Mouse (Mus musculus) forebrain, embryonic 14.5 days (tissue): ENCODE data around the gene Mrps15. TPM values are rescaled to one million over a fixed set of nuclear protein-coding genes. Genes with fewer than 3 reads are reported as not detected.

Experiments used
- ATAC-seq: fragments of 200-750 bp; cut with Nextera tagmentation; 2 replicates; pipeline ENCODE4 v1.8.0; 2017; ENCODE audit warnings: mild to moderate bottlenecking, moderate library complexity
- DNase-seq: peaks from one replicate; pipeline ENCODE4 v3.0.0-alpha.2; 2015; ENCODE audit warnings: low spot score
- H3K27ac ChIP-seq: fragments of 300-500 bp; sonication (generic); 2 replicates; pipeline ENCODE4 v1.5.1; 2014; ENCODE audit warnings: low read depth, mild to moderate bottlenecking, control low read depth, low read length, moderate library complexity
- H3K27me3 ChIP-seq: fragments of 300-500 bp; sonication (generic); replicated peaks from 2 replicates; pipeline ENCODE4 v1.6.1; 2014; ENCODE audit warnings: low read length, control low read depth, mixed read lengths; ENCODE audit not compliant: control insufficient read depth, insufficient read depth
- H3K36me3 ChIP-seq: fragments of 300-500 bp; sonication (generic); 2 replicates; pipeline ENCODE4 v1.6.1; 2014; ENCODE audit warnings: low read length, control low read depth; ENCODE audit not compliant: control insufficient read depth, insufficient read depth
- H3K4me1 ChIP-seq: fragments of 300-500 bp; sonication (generic); 2 replicates; pipeline ENCODE4 v1.6.1; 2014; ENCODE audit warnings: antibody characterized with exemption, low read length, control low read depth; ENCODE audit not compliant: control insufficient read depth, insufficient read depth
- H3K4me2 ChIP-seq: fragments of 300-500 bp; sonication (generic); 2 replicates; pipeline ENCODE4 v1.6.1; 2014; ENCODE audit warnings: mild to moderate bottlenecking, control low read depth, low read length
- H3K4me3 ChIP-seq: fragments of 300-500 bp; sonication (generic); 2 replicates; pipeline ENCODE4 v1.5.1; 2014; ENCODE audit warnings: low read depth, low read length, control low read depth
- H3K9ac ChIP-seq: fragments of 300-500 bp; sonication (generic); 2 replicates; pipeline ENCODE4 v1.6.1; 2014; ENCODE audit warnings: mild to moderate bottlenecking, low read length, control low read depth, moderate library complexity
- H3K9me3 ChIP-seq: fragments of 300-500 bp; sonication (generic); replicated peaks from 2 replicates; pipeline ENCODE4 v1.6.1; 2016; ENCODE audit warnings: low read length, control low read depth, mixed read lengths; ENCODE audit not compliant: control insufficient read depth
- WGBS: fragments of 180-500 bp; shearing (Covaris S2); extraction: QIAGEN DNeasy Blood & Tissue Kit; methylation state at CpG from one replicate; pipeline ENCODE4 v1.1.7; 2014; 5-methylcytosine and 5-hydroxymethylcytosine counted together
- polyA plus RNA-seq: library from polyadenylated mRNA; unstranded; fragments of >200 nt; fragmentation: Nextera tagmentation; extraction: Ambion mirVana; gene quantifications from 2 replicates; pipeline ENCODE4 v1.2.1, GENCODE M21; 2014

The Mrps15 gene
- polyA plus RNA-seq, 1 experiment from 2014 or later, result 124 TPM

DNA sequence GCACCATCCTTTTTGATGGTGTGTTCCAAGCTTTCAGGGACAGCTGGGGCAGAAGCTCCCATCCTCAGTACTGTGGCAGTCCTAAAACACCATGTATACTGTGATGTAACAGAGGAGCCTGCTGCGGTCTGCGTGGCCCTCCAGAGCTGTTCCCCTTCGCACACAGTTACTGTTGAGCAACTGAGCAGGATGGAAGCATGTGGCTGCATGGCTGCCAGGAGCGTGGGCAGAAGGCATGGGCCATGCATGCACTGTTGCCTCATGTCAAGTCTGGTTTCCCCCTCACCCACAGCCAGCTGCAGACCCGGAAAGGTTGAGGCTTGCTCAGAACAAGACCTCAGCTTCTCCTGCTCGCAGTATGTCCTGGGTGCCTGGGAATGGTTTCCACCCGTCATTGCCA is 18.5 kb downstream of the Mrps15 start:
- Histone ChIP-seq H3K4me3 (no peak overlapping the region), H3K27ac (no peak overlapping the region), H3K4me2 (no peak overlapping the region), H3K9ac (no peak overlapping the region), H3K4me1 (no peaks in the 10 kb centered on the region), H3K27me3 (no peaks in the 10 kb centered on the region), H3K9me3 (no peaks in the 10 kb centered on the region), H3K36me3 (no peaks in the 10 kb centered on the region)
- DNase-seq (no peak), ATAC-seq (no peak)
- WGBS, result 81% methylated on average over 7 of the region's 7 CpGs

DNA sequence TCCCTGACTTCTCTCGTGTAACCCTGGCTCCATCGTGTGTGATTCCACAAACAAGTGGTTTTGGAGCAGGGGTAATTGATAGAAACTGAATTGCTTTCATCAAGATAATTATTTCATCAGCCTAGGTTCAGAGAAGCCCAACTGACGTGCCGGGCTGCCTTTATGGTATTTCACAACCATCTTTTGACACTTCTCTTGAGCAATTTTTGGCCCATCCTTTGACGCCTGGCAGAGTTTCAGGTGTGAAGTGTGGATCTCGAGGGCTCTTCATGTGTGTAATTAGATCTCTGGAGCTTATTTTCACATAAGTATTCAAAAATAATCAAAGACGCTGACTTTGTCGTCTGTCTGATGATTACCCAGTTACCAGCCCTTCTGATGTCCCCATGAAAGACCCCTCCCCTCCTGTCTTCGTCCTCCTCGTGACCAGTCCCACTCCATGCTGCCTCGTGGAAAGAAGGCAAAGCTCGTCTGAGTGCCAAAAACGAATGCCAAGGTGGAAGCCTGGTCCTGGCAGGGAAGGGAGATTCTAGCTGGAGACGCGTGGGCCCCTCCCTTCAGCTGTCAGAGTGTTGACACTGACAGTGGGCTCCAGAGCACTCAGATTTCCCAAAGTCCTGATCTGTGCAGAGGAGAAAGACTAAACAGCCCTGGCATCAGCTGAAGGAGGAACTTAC is 20.8 kb downstream of the Mrps15 start:
- no peaks in the 10 kb centered on the region for H3K4me1 ChIP-seq
- no peaks in the 10 kb centered on the region for H3K27me3 ChIP-seq
- H3K27ac ChIP-seq, result peak overlapping the region; percentile 48
- H3K9me3 ChIP-seq, result no peaks in the 10 kb centered on the region
- DNase-seq (peak; percentile 71), ATAC-seq (peak; percentile 62; the same call in 1 of the 2 replicates)
- H3K4me3 ChIP-seq, result no peak overlapping the region
- WGBS, result 59% methylated on average over 15 of the region's 15 CpGs
- H3K4me2 ChIP-seq, result 0 out of 2 replicates have a peak overlapping the region, but pooled peaks have one; percentile 9
- no peak overlapping the region for H3K9ac ChIP-seq
- no peaks in the 10 kb centered on the region for H3K36me3 ChIP-seq

- H3K4me2 ChIP-seq, result no peak overlapping the region
- WGBS, result 89% methylated on average over 6 of the region's 6 CpGs
- ATAC-seq, result no peak
- no peaks in the 10 kb centered on the region for H3K9me3 ChIP-seq
- no peak overlapping the region for H3K27ac ChIP-seq
- H3K9ac ChIP-seq, result no peak overlapping the region
- no peak overlapping the region for H3K4me3 ChIP-seq
- no peaks in the 10 kb centered on the region for H3K4me1 ChIP-seq
- no peak for DNase-seq
- no peaks in the 10 kb centered on the region for H3K36me3 ChIP-seq
- no peaks in the 10 kb centered on the region for H3K27me3 ChIP-seq
These were observed 22.1 kb downstream of the Mrps15 start for GRCm38 (mm10) chr4:126068842-126069241.

GRCm38 (mm10) chr4:126077833-126078232 is 31.1 kb downstream of the Mrps15 start:
- H3K4me3 ChIP-seq, result no peak overlapping the region
- H3K27me3 ChIP-seq, result no peaks in the 10 kb centered on the region
- 81% methylated on average over 6 of the region's 6 CpGs for WGBS
- no peak overlapping the region for H3K4me2 ChIP-seq
- ATAC-seq, result no peak
- H3K27ac ChIP-seq, result no peak overlapping the region
- H3K9ac ChIP-seq, result no peak overlapping the region
- no peaks in the 10 kb centered on the region for H3K9me3 ChIP-seq
- H3K36me3 ChIP-seq, result peaks cover 17% of the 10 kb centered on the region; the same call in 1 of the 2 replicates
- DNase-seq, result no peak
- no peaks in the 10 kb centered on the region for H3K4me1 ChIP-seq

DNA sequence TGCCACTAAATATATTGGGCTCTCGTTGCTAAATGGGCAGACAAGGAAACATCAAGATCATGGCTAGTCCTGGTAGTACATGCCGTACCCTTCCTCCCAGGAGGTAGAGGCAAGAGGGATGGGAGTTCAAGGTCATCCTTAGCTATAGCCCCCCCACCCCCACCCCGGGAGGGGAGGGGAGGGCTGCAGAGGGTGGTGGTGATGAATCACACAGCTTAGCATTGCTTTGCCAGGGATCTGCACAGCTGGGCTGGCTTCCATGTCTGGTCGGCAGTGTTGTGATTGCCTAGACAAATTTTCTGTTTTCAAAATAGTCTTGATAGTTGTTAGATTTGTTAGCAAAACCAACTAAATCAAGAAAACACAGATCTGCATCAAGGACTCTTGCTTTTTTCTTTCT is 32.5 kb downstream of the Mrps15 start:
- DNase-seq, result no peak
- WGBS, result 91% methylated on average over 4 of the region's 4 CpGs
- H3K4me1 ChIP-seq, result no peaks in the 10 kb centered on the region

GRCm38 (mm10) chr4:126081601-126082000 is 34.9 kb downstream of the Mrps15 start:
- H3K27ac ChIP-seq, result no peak overlapping the region
- no peak for ATAC-seq
- H3K9me3 ChIP-seq, result no peaks in the 10 kb centered on the region
- 97% methylated on average over 1 of the region's 1 CpGs for WGBS
- H3K4me3 ChIP-seq, result no peak overlapping the region
- no peaks in the 10 kb centered on the region for H3K27me3 ChIP-seq
- no peaks in the 10 kb centered on the region for H3K4me1 ChIP-seq
- H3K4me2 ChIP-seq, result no peak overlapping the region
- no peak overlapping the region for H3K9ac ChIP-seq
- DNase-seq, result no peak
- peaks cover 25% of the 10 kb centered on the region; the same call in 1 of the 2 replicates for H3K36me3 ChIP-seq

More for the DNA sequence above, 32.5 kb downstream of the Mrps15 start:
- no peak for ATAC-seq
- Histone ChIP-seq H3K9ac (no peak overlapping the region), H3K4me3 (no peak overlapping the region), H3K4me2 (no peak overlapping the region), H3K27ac (no peak overlapping the region), H3K36me3 (peaks cover 30% of the 10 kb centered on the region; the same call in 1 of the 2 replicates), H3K9me3 (no peaks in the 10 kb centered on the region), H3K27me3 (no peaks in the 10 kb centered on the region)

GRCm38 (mm10) chr4:126083021-126083420 is 36.3 kb downstream of the Mrps15 start:
- DNase-seq (no peak), ATAC-seq (no peak)
- H3K27ac ChIP-seq, result no peak overlapping the region
- no peak overlapping the region for H3K9ac ChIP-seq
- H3K27me3 ChIP-seq, result no peaks in the 10 kb centered on the region
- no peaks in the 10 kb centered on the region for H3K4me1 ChIP-seq
- peaks cover 27% of the 10 kb centered on the region; the same call in 1 of the 2 replicates for H3K36me3 ChIP-seq
- WGBS, result 95% methylated on average over 9 of the region's 9 CpGs
- H3K9me3 ChIP-seq, result no peaks in the 10 kb centered on the region
- H3K4me3 ChIP-seq, result no peak overlapping the region
- H3K4me2 ChIP-seq, result no peak overlapping the region

GRCm38 (mm10) chr4:126084382-126084781 is 37.7 kb downstream of the Mrps15 start:
- H3K27me3 ChIP-seq, result no peaks in the 10 kb centered on the region
- no peak overlapping the region for H3K27ac ChIP-seq
- no peaks in the 10 kb centered on the region for H3K9me3 ChIP-seq
- 73% methylated on average over 8 of the region's 8 CpGs for WGBS
- no peak overlapping the region for H3K4me2 ChIP-seq
- H3K4me3 ChIP-seq, result no peak overlapping the region
- ATAC-seq (no peak), DNase-seq (no peak)
- no peaks in the 10 kb centered on the region for H3K4me1 ChIP-seq
- H3K36me3 ChIP-seq, result peaks cover 34% of the 10 kb centered on the region; the same call in 1 of the 2 replicates
- H3K9ac ChIP-seq, result no peak overlapping the region

GRCm38 (mm10) chr4:126085996-126086576 is 39.4 kb downstream of the Mrps15 start:
- peaks cover 34% of the 10 kb centered on the region; the same call in 1 of the 2 replicates for H3K36me3 ChIP-seq
- no peak overlapping the region for H3K9ac ChIP-seq
- peak; percentile 84 for ATAC-seq
- no peaks in the 10 kb centered on the region for H3K4me1 ChIP-seq
- no peaks in the 10 kb centered on the region for H3K27me3 ChIP-seq
- no peak overlapping the region for H3K27ac ChIP-seq
- peak; percentile 91 for DNase-seq
- H3K9me3 ChIP-seq, result no peaks in the 10 kb centered on the region
- no peak overlapping the region for H3K4me3 ChIP-seq
- no peak overlapping the region for H3K4me2 ChIP-seq
- 35% methylated on average over 7 of the region's 7 CpGs for WGBS
